Mouse (Mus musculus): ENCODE data around the gene Kdm3a.

Kdm3a gene

GRCm38 (mm10) chr6:71632829-71633662 is at the start of gene Kdm3a:
Gene Kdm3a, minus strand, starts transcription at chr6:71632990.
- peak; percentile 98 for DNase-seq

DNA sequence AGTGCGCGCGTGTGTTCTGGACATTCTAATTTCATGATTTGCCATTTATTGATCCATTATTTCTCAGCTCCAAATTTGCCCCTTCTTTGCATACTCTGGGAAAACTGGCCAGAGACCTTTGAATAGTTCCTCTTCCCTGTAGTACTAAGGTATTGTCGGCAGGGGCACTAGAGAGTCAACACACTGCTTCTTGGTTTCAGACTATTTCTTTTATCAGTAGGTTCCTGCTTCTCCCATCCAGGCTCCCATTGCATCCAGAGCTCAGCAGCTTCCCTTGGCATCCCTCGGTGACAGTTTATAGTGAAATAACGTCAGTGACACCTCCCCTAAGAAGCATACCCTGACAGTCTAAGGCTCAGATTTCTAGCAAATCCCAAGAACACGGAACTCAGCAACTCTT is 46.1 kb upstream of the Kdm3a start:
- no peak for DNase-seq

DNA sequence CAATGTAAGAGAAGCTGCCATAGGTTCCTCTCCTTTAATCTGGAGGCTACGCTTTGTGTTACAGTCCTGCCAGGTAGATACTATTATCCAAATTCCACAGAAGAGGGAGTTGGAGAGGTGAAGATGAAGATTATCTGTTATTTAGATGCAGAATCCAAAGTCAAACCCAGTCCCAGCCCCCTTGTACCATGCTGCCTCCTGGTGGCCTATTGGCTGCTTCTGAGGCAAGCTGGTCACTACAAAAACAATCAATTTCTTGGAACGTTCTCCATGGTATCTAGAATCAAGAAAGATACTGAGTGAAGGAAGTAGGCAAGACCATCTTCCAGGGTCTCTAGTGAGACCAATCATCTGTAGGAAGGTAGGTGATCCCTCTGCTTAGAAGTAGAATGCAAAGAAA is 40.4 kb upstream of the Kdm3a start:
- no peak for DNase-seq

DNA sequence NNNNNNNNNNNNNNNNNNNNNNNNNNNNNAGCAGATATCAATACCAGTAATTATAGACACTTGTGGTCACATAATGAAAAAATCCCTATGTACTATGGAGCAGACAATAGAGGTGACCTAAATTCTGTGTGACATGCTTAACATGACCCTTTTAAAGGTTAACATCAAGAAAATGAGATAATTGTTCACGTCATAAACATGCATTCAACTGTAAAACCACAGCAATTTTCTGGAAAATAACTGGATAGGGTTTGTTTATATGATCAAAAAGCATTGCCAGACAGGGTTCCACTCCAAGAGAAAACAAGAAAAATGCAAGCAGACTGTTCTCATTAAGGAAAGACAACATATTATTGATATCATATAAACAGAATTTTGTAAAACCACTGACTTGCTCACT is 31.7 kb upstream of the Kdm3a start:
- no peak for DNase-seq

GRCm38 (mm10) chr6:71658290-71658689 is 25.5 kb upstream of the Kdm3a start:
- no peak for DNase-seq

DNA sequence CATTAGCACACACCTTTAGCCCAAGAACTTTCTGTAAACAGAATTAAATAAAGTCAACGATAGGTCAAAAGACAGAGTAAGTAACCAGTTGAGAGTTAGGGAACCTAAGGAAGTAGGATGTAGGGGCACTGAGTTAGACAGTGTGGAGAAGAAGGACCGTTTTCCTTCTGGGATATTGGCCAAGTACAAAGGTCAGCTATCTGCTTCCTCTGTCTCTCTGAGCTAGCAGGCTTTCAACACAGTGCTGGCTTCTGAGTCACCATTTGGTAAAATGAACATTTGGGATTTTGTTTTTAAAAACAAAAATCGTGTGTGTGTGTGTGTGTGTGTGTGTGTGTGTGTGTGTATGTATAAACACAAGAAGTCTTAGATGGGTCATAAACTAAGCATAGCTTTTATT is 23.0 kb upstream of the Kdm3a start:
- no peak for DNase-seq

DNA sequence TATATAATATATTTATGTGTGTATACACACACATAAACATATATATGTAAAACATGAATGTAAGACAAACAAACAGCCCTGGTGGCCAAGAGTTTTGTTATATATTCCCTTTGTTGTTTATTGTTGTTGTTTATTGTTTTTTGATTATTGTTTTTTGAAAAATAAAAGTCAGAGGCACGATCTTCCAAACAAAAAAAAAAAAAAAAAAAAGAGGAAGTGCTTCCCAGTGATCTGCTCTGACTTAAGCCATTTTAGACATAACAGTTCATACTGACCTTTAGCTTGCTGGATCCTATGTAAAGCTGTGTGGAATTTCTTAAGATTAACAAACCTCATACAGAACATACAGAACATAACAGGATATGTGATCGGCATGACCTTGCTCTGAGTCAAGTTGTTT is 19.1 kb upstream of the Kdm3a start:
- DNase-seq = no peak

GRCm38 (mm10) chr6:71632486-71632828 is 333 bp downstream of the Kdm3a start:
- DNase-seq = no peak

DNA sequence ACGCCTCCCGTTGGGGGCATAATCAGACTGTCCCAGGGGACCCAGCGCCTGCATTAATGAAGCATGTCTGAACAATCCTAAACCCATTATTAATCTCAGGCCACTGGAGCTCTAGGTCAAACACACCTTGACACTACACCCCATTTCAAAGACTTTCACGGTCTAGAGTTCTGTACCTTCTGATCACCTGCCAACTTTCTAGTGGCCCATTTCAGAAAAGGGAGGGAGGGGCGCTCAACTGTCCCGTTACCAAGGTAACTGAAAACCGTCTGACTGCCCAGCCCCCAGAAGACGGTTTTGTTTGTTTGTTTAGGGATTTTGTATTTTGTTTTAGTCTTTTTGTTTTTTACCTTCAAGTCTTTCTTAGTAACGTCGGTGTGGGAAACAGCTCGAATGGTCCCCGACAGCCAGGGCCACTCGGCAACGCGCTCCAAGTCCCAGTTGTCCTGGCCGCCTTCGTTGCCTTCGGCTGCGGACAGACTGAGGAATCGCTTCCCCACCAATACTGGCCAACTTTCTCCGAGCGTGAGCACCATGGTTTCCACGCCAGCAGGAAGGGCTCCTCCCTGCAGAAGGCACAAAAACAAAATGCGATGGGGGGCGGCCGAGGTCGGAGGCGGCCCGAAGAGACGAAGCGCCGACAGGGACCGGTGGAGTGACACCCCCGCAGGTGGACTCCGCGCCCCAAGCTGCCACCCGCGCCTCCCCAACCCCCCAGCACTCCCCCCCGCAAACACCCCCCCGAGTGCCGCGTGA is 906 bp downstream of the Kdm3a start:
- DNase-seq = peak; percentile 35

- no peak for DNase-seq
These were observed 1.6 kb downstream of the Kdm3a start for GRCm38 (mm10) chr6:71631196-71631595.

DNA sequence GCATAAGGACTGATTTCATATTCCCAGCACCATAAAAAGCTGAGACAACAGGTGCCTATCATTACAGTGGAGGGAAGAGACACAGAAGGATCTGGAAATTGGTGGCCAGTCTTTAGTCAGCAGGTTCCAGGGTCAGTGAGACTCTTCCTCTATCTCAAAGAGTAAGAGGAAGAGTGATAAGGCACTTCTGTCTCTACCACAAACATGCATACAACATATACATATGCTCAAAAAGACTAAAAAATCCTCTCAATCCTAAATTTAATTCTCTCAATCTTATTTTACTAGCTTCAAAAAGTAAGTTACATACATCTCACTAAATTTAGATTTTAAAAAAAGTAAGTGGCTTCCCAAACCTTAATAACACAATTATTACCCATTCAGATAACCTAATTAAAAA is 5.5 kb downstream of the Kdm3a start:
- no peak for DNase-seq

DNA sequence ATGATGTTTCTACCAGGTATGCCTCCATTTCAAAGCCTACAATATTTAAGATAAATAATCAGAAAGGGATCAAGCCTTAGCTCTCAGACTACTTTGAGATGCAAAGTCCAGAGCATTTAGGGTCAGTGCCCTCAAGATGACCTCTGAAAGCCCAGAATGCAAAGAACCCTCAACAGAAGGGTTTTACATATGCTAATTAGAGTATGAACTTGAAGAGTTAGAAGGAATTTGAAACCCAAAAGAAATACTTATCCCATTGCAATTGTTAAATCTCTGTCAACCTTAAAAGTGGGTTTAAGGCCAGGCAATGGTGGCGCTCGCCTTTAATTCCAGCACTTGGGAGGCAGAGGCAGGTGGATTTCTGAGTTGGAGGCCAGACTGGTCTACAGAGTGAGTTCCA is 6.8 kb downstream of the Kdm3a start:
- no peak for DNase-seq

DNA sequence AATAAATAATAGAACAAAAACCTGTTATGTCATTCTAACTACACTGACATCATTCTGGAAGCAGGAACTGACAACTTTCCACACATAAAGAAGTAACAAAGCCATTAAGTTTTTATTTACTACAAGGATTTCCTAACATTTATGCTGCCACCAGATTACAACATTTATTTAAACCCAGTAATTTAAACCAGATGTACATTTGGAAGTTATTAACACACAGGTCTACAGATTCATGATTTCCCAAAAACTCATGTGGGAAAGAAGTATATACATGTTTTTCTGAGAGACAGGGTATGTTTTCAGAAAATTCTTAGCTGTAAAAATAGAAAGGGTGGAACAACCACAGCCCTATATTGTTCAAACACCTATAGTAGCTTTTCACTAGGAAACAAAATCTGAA is 8.1 kb downstream of the Kdm3a start:
- no peak for DNase-seq

DNA sequence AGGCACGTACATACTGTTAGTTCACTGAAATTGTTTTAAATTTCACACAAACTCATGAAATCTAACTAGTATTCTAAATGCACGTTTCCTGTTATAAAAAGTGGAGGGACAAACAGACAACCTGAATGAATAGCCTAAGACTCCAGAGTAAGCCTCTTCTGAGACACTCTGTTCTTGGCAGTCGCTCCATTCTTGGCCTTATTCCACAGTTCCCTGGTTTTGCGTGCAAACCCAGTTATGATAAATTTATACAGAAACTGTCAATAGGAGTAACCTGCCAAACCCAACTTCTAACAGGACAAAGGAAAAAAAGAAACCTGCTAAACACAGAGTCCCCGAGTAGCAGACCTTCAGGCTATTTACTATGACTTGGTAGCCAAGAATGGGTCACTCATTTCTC is 10.8 kb downstream of the Kdm3a start:
- no peak for DNase-seq

GRCm38 (mm10) chr6:71621551-71621950 is 11.2 kb downstream of the Kdm3a start:
- no peak for DNase-seq

DNA sequence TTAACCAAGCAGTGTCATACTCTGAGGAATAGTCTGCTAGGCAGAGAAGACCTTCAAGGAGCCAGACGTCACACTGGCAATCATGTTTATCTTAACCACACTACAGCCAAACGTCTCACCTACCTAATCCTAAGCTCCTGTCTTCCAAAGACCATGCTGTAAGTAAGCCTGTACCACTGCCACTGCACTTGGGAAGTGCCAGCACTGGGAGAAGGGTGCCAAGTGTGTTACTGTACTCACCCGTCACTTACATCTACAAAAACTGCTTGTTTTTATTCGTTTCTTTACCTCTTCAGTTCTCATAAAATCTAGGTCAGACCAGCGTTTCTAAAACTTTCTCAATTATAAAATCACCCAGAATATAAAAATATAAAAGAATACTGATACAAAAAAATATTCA is 15.8 kb downstream of the Kdm3a start:
- no peak for DNase-seq

GRCm38 (mm10) chr6:71613225-71613624 is 19.6 kb downstream of the Kdm3a start:
- no peak for DNase-seq

DNA sequence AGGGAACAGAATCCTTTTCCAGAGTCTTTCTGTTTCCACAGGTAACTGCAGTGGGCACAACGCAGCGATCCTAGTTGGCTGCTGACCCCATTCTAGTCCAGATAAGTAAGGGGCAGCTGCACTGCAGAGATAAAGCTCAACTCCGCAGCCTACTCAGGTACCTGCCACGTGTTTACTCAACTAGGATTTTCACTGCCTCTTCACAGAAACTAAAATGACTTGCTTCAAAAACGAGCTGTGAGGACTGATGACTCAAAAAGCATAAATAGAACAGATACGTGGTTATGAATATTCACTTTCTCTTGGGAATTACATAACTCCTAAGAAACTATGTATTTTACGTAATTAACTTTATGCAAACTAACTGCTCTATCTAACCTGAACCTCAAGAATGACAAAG is 22.8 kb downstream of the Kdm3a start:
- DNase-seq = no peak

DNA sequence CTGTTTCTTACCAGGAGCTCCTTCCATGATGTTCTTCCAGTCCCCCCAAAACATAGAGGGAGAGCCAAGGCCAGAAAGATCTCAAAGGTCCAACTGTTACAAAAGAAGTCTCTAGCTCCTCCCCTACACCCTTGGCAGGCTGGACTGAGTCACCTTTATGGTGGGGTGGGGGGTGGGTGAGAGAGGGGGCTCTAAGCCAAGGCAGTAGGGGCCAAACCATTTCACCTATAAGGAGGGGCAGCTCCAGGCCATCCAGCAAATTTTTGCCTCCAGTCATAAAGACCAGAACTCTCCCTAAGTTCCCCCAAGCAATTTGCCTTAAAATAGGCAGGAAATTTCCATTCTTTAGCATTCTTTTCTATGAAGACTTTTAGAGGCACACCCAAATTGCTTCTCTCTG is 23.8 kb downstream of the Kdm3a start:
- no peak for DNase-seq

DNA sequence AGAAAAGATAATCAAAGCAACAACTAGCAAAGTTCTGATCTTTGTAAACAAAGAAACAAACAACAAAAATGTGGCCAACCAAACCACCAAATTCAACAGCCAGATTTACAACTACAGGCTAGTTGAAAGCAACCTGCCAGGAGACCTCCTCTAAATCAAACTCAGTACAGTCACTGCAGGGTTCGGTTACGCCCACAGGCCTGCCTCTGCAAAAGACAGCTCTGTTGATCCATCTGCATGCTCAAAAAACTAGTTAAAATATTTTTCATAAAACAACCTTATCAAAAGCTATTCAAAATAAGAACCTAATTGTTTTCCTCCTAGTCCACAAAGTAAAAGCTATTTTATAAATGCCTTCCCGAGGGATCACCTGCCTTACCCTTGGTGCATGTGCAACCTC is 25.0 kb downstream of the Kdm3a start:
- DNase-seq = no peak

- DNase-seq = no peak
These were observed 42.6 kb downstream of the Kdm3a start for GRCm38 (mm10) chr6:71590154-71590553.

DNA sequence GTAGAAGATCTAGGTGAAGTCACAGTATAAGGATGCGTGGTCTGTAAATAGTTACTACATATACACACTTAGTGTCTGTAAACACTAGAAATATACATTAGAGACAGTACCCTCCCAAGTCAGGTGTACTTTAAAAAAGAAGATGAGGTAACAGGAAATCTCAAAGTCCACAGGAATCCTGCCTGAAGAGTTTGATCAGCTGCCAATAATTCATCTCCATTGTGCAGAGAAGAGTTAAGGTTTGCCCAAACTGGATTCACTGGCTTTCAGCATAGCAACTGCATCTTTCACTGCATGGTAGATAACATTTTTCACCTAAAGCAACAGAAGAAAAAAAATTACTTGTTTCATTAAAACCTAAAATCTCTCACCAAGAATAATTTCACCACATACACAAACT is 43.4 kb downstream of the Kdm3a start:
- DNase-seq = no peak

DNA sequence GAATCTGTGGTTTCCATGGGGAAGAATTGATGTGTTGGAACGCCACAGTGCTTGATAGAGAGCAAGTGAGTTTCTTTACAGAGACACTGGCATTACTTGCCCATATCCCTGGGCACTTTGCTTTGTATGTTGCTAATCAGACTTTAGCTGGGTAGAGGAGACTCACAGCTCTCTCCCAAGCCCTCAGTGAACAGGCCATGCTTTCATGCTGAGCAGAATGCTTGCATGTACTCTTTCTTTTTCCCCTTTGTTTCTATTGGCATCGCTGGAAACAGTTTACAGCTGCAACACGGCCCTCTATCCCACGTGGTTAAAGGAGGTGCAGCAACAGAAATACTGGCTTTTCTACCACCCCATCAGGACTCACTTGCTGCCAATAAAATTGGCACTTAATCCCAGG is 49.6 kb downstream of the Kdm3a start:
- no peak for DNase-seq

DNA sequence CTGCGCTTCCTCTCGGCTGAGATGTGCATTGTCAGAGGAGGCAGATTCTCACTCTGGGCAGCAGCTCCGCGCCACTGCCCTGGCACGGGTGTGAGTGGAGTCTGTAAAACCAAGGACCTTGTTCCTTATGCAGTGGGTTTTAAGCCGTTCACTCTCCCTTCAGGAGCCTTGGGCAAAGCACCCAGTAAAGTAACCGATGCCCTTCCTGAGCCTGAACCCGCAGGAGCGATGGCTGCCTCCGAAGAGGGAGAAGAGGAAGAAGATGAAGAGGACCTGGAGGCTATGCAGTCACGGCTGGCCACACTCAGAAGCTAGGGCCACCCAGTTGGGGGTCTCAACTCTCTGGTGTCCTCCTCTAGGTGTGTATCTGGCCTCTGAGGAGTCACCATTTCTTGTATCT is 53.3 kb downstream of the Kdm3a start:
- DNase-seq = no peak

DNA sequence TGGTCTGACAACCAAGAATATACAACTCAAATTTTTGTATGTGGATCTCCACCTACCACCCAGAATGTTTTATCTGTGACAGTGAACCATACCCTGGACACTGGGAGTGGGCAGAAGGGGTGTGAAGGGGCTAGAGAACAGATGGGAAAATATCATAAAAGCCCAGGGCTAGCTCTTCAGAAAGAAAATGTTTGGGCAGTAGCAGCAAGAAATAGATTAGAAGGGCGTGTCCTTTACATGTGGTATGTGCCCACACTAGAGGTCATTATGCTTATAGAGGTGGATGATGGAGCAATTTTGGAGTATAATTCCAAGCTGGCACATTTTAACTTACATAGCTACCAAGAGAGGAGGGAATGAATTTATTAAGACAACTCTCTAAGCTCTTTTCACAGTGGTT is 57.4 kb downstream of the Kdm3a start:
- DNase-seq = no peak

Data from right cerebral cortex, postnatal 14 days (tissue).